Mouse (Mus musculus): ENCODE data around the gene Cbx7. TPM values are rescaled to one million over a fixed set of nuclear protein-coding genes. Genes with fewer than 3 reads are reported as not detected.

Gene Cbx7
- total and polyA plus RNA-seq, 2 experiments from 2014 or later, result 3.4 to 14.9 TPM

DNA sequence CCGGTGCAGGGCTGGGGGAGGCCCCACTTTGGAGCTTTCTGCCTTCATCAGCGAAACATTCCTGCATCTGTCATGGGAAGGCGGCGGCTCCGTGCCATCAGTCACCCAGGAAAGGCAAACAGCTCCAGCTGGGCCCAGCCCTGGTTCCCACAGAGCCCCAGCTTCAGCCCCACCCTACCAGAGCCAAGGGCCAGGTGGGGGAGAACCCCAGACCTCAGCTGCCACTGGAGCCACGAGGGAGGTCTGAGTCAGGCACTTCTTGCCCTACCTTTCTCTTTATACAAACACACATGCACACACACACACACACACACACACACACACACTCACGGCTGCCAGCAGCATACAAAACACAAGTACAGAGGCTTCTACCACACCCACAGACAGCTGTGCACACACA lies 13.2 kb upstream of the Cbx7 start:
- no peak for TF ChIP-seq CTCF (IDR thresholded peaks at IDR 0.05)
- DNase-seq (ENCODE audit: low spot score), result no peak
- Histone ChIP-seq H3K36me3 (ENCODE audit: insufficient read depth, low read length) (no peaks in the 10 kb centered on the region), H3K27ac (ENCODE audit: low read depth, low read length) (no peak overlapping the region), H3K9ac (replicated peaks; ENCODE audit: low read length, poor library complexity, severe bottlenecking) (no peak overlapping the region), H3K4me2 (ENCODE audit: low read depth, low read length, poor library complexity, severe bottlenecking) (no peak overlapping the region), H3K4me3 (ENCODE audit: low read depth, low read length) (no peak overlapping the region), H3K27me3 (ENCODE audit: insufficient read depth, low read length) (no peaks in the 10 kb centered on the region), H3K9me3 (ENCODE audit: low read length) (no peaks in the 10 kb centered on the region), H3K4me1 (ENCODE audit: insufficient read depth, low read length) (no peaks in the 10 kb centered on the region)
- no peak for ATAC-seq (ENCODE audit: low FRiP score)
- WGBS, result 70% methylated on average over 7 of the region's 7 CpGs

GRCm38 (mm10) chr15:79980716-79981115 lies 9.8 kb upstream of the Cbx7 start:
- 82% methylated on average over 11 of the region's 11 CpGs for WGBS
- Histone ChIP-seq H3K4me3 (ENCODE audit: low read depth, low read length) (no peak overlapping the region), H3K9ac (replicated peaks; ENCODE audit: low read length, poor library complexity, severe bottlenecking) (no peak overlapping the region), H3K4me1 (ENCODE audit: insufficient read depth, low read length) (no peaks in the 10 kb centered on the region), H3K9me3 (ENCODE audit: low read length) (no peaks in the 10 kb centered on the region), H3K36me3 (ENCODE audit: insufficient read depth, low read length) (no peaks in the 10 kb centered on the region), H3K27me3 (ENCODE audit: insufficient read depth, low read length) (no peaks in the 10 kb centered on the region), H3K27ac (ENCODE audit: low read depth, low read length) (no peak overlapping the region), H3K4me2 (ENCODE audit: low read depth, low read length, poor library complexity, severe bottlenecking) (no peak overlapping the region)
- TF ChIP-seq CTCF (IDR thresholded peaks at IDR 0.05), result no peak
- peak; percentile 10 for DNase-seq (ENCODE audit: low spot score)
- no peak for ATAC-seq (ENCODE audit: low FRiP score)

DNA sequence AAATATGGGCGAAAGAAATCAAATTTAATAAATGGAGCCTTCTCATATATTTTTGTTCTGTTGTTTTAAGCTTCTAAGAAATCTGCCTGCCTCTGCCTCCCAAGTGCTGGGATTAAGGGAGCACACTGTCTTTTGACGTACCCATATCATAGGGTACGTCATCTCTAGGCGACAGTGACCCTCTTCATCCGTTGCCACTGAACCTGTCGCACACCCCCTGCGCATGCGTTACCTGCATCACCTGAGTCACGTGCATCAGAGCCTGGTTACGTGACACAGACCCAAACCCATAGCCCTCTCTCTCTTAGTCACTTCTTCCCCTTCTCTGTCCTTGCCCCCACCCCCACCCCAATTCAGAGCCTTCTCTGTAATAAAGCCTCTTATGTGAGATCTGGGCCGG lies 1.3 kb upstream of the Cbx7 start:
- no peaks in the 10 kb centered on the region for H3K9me3 ChIP-seq (ENCODE audit: low read length)
- no peak overlapping the region for H3K4me3 ChIP-seq (ENCODE audit: low read depth, low read length)
- no peak overlapping the region for H3K4me2 ChIP-seq (ENCODE audit: low read depth, low read length, poor library complexity, severe bottlenecking)
- TF ChIP-seq CTCF (IDR thresholded peaks at IDR 0.05), result no peak
- 97% methylated on average over 11 of the region's 11 CpGs for WGBS
- H3K4me1 ChIP-seq (ENCODE audit: insufficient read depth, low read length), result no peaks in the 10 kb centered on the region
- DNase-seq (ENCODE audit: low spot score), result no peak
- H3K27me3 ChIP-seq (ENCODE audit: insufficient read depth, low read length), result no peaks in the 10 kb centered on the region
- no peak overlapping the region for H3K27ac ChIP-seq (ENCODE audit: low read depth, low read length)
- no peak overlapping the region for H3K9ac ChIP-seq (replicated peaks; ENCODE audit: low read length, poor library complexity, severe bottlenecking)
- H3K36me3 ChIP-seq (ENCODE audit: insufficient read depth, low read length), result no peaks in the 10 kb centered on the region
- ATAC-seq (ENCODE audit: low FRiP score), result no peak

DNA sequence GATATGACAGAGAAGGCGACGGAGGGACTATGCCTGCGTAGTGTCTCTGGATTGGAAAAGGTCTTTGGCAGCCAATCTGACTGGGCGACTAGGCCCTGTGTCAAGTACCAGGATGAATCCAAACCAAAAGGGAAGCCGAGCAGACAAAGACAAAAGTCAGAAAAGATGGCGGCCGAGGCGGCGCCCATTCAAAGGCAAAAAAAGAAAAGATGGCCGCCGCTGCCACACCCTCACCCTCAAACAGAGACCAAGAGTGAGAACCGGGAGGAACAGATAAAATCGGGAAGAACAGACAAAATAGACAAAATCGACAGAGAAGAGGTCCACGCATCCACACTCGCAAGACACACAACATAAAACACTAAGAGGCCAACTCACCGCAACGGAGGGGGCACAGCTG lies 428 bp downstream of the Cbx7 start:
- H3K9ac ChIP-seq (replicated peaks; ENCODE audit: low read length, poor library complexity, severe bottlenecking), result no peak overlapping the region
- H3K4me3 ChIP-seq (ENCODE audit: low read depth, low read length), result no peak overlapping the region
- no peak for ATAC-seq (ENCODE audit: low FRiP score)
- no peak for DNase-seq (ENCODE audit: low spot score)
- no peak overlapping the region for H3K4me2 ChIP-seq (ENCODE audit: low read depth, low read length, poor library complexity, severe bottlenecking)
- no peak overlapping the region for H3K27ac ChIP-seq (ENCODE audit: low read depth, low read length)
- H3K9me3 ChIP-seq (ENCODE audit: low read length), result peaks cover 6% of the 10 kb centered on the region; the same call in 1 of the 2 replicates
- H3K27me3 ChIP-seq (ENCODE audit: insufficient read depth, low read length), result no peaks in the 10 kb centered on the region
- TF ChIP-seq CTCF (IDR thresholded peaks at IDR 0.05), result no peak
- no peaks in the 10 kb centered on the region for H3K4me1 ChIP-seq (ENCODE audit: insufficient read depth, low read length)
- no peaks in the 10 kb centered on the region for H3K36me3 ChIP-seq (ENCODE audit: insufficient read depth, low read length)
- 98% methylated on average over 18 of the region's 18 CpGs for WGBS

DNA sequence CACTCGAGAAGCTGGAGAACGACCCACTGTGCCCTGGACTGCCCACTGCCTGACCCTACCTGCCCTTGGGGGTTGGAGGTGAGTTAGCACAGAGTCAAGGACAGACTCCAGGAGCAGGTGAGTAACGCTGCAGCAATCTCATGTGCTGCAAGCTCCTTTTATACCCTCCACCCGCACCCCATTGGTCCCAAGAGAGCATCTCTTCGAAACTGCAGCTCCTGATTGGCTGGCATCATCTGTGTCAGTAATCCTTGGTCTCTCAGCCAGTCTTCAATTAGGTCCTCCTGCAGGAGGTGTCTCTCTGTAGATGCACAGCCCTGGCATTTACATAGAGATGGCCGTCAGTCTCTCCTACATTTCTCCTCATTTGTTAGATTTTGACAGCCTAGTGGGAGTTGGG lies 3.6 kb downstream of the Cbx7 start:
- no peak overlapping the region for H3K27ac ChIP-seq (ENCODE audit: low read depth, low read length)
- no peak overlapping the region for H3K4me3 ChIP-seq (ENCODE audit: low read depth, low read length)
- TF ChIP-seq CTCF (IDR thresholded peaks at IDR 0.05), result no peak
- no peak for DNase-seq (ENCODE audit: low spot score)
- no peak overlapping the region for H3K4me2 ChIP-seq (ENCODE audit: low read depth, low read length, poor library complexity, severe bottlenecking)
- no peaks in the 10 kb centered on the region for H3K36me3 ChIP-seq (ENCODE audit: insufficient read depth, low read length)
- no peak for ATAC-seq (ENCODE audit: low FRiP score)
- H3K4me1 ChIP-seq (ENCODE audit: insufficient read depth, low read length), result no peaks in the 10 kb centered on the region
- peaks cover 6% of the 10 kb centered on the region; the same call in 1 of the 2 replicates for H3K9me3 ChIP-seq (ENCODE audit: low read length)
- WGBS, result 89% methylated on average over 6 of the region's 6 CpGs
- no peak overlapping the region for H3K9ac ChIP-seq (replicated peaks; ENCODE audit: low read length, poor library complexity, severe bottlenecking)
- no peaks in the 10 kb centered on the region for H3K27me3 ChIP-seq (ENCODE audit: insufficient read depth, low read length)

GRCm38 (mm10) chr15:79964376-79964775 lies 6.5 kb downstream of the Cbx7 start:
- WGBS, result 94% methylated on average over 7 of the region's 7 CpGs

More at GRCm38 (mm10) chr15:79964376-79964775, 6.5 kb downstream of the Cbx7 start:
- Histone ChIP-seq H3K36me3 (ENCODE audit: insufficient read depth, low read length) (no peaks in the 10 kb centered on the region), H3K27ac (ENCODE audit: low read depth, low read length) (no peak overlapping the region), H3K9ac (replicated peaks; ENCODE audit: low read length, poor library complexity, severe bottlenecking) (no peak overlapping the region), H3K4me1 (ENCODE audit: insufficient read depth, low read length) (no peaks in the 10 kb centered on the region), H3K9me3 (ENCODE audit: low read length) (peaks cover 6% of the 10 kb centered on the region; the same call in 1 of the 2 replicates), H3K4me2 (ENCODE audit: low read depth, low read length, poor library complexity, severe bottlenecking) (no peak overlapping the region), H3K27me3 (ENCODE audit: insufficient read depth, low read length) (no peaks in the 10 kb centered on the region; the same call in 1 of the 2 replicates), H3K4me3 (ENCODE audit: low read depth, low read length) (no peak overlapping the region)
- no peak for DNase-seq (ENCODE audit: low spot score)
- TF ChIP-seq CTCF (IDR thresholded peaks at IDR 0.05), result no peak
- no peak for ATAC-seq (ENCODE audit: low FRiP score)

Measured in midbrain, postnatal 0 days (tissue).